Mouse (Mus musculus): ENCODE measurements around the gene 1700001P01Rik. TPM values are rescaled to one million over a fixed set of nuclear protein-coding genes. Genes with fewer than 3 reads are reported as not detected.
A peak's percentile ranks its signal among the peaks of the same experiment; 100 is the strongest.

1700001P01Rik gene
- polyA plus RNA-seq, 1 experiment from 2014 or later = not detected

- Histone ChIP-seq H3K4me2 (ENCODE audit: low read depth, low read length) (no peak overlapping the region), H3K27me3 (ENCODE audit: control insufficient read depth, insufficient read depth, low read depth, low read length) (no peaks in the 10 kb centered on the region), H3K9ac (ENCODE audit: low read depth, low read length) (no peak overlapping the region), H3K27ac (ENCODE audit: low read length) (no peak overlapping the region), H3K4me1 (ENCODE audit: control insufficient read depth, low read depth, low read length) (no peaks in the 10 kb centered on the region), H3K4me3 (ENCODE audit: low read depth, low read length) (no peak overlapping the region), H3K36me3 (ENCODE audit: control insufficient read depth, insufficient read depth) (no peaks in the 10 kb centered on the region), H3K9me3 (replicated peaks; ENCODE audit: control insufficient read depth, low read length) (no peaks in the 10 kb centered on the region)
- no peak for ATAC-seq (ENCODE audit: low read depth)
- 62% methylated on average over 5 of the region's 5 CpGs for WGBS (ENCODE audit: insufficient replicate concordance)
These were observed 14.0 kb upstream of the 1700001P01Rik start for GRCm38 (mm10) chr11:97789727-97790126.

GRCm38 (mm10) chr11:97787961-97788360, 12.2 kb upstream of the 1700001P01Rik start:
- no peaks in the 10 kb centered on the region for H3K27me3 ChIP-seq (ENCODE audit: control insufficient read depth, insufficient read depth, low read depth, low read length)
- WGBS (ENCODE audit: insufficient replicate concordance) = 79% methylated on average over 3 of the region's 3 CpGs

GRCm38 (mm10) chr11:97782564-97782895, 6.8 kb upstream of the 1700001P01Rik start:
- peak overlapping the region; percentile 86 for H3K4me3 ChIP-seq (ENCODE audit: low read depth, low read length)
- H3K9ac ChIP-seq (ENCODE audit: low read depth, low read length) = peak overlapping the region; percentile 90
- peak overlapping the region; percentile 71 for H3K27ac ChIP-seq (ENCODE audit: low read length)
- peaks cover 32% of the 10 kb centered on the region for H3K36me3 ChIP-seq (ENCODE audit: control insufficient read depth, insufficient read depth)
- WGBS (ENCODE audit: insufficient replicate concordance) = under 1% methylated on average over 10 of the region's 10 CpGs
- H3K9me3 ChIP-seq (replicated peaks; ENCODE audit: control insufficient read depth, low read length) = no peaks in the 10 kb centered on the region
- peak overlapping the region; percentile 83 for H3K4me2 ChIP-seq (ENCODE audit: low read depth, low read length)
- no peak; the same call in 1 of the 2 replicates for ATAC-seq (ENCODE audit: low read depth)
- no peaks in the 10 kb centered on the region for H3K27me3 ChIP-seq (ENCODE audit: control insufficient read depth, insufficient read depth, low read depth, low read length)
- H3K4me1 ChIP-seq (ENCODE audit: control insufficient read depth, low read depth, low read length) = peaks cover 21% of the 10 kb centered on the region

More at GRCm38 (mm10) chr11:97787961-97788360, 12.2 kb upstream of the 1700001P01Rik start:
- Histone ChIP-seq H3K27ac (ENCODE audit: low read length) (no peak overlapping the region), H3K9me3 (replicated peaks; ENCODE audit: control insufficient read depth, low read length) (no peaks in the 10 kb centered on the region), H3K4me2 (ENCODE audit: low read depth, low read length) (no peak overlapping the region), H3K9ac (ENCODE audit: low read depth, low read length) (no peak overlapping the region), H3K4me3 (ENCODE audit: low read depth, low read length) (no peak overlapping the region), H3K4me1 (ENCODE audit: control insufficient read depth, low read depth, low read length) (peaks cover 2% of the 10 kb centered on the region), H3K36me3 (ENCODE audit: control insufficient read depth, insufficient read depth) (no peaks in the 10 kb centered on the region)
- ATAC-seq (ENCODE audit: low read depth) = no peak

GRCm38 (mm10) chr11:97781832-97782563, 6.3 kb upstream of the 1700001P01Rik start, which contains the start of gene Rpl23:
Rpl23 (minus strand) TSS chr11:97782437.
- H3K4me2 ChIP-seq (ENCODE audit: low read depth, low read length) = peak within 1 kb of the TSS; percentile 83
- peak within 1 kb of the TSS; percentile 79 for H3K27ac ChIP-seq (ENCODE audit: low read length)
- H3K4me3 ChIP-seq (ENCODE audit: low read depth, low read length) = peak within 1 kb of the TSS; percentile 86
- peak within 1 kb of the TSS; percentile 90 for H3K9ac ChIP-seq (ENCODE audit: low read depth, low read length)
- H3K4me1 ChIP-seq (ENCODE audit: control insufficient read depth, low read depth, low read length) = peaks cover 21% of the 10 kb centered on the region
- 0% methylated on average over 67 of the region's 67 CpGs for WGBS (ENCODE audit: insufficient replicate concordance)
- peaks cover 37% of the 10 kb centered on the region for H3K36me3 ChIP-seq (ENCODE audit: control insufficient read depth, insufficient read depth)
- H3K27me3 ChIP-seq (ENCODE audit: control insufficient read depth, insufficient read depth, low read depth, low read length) = no peaks in the 10 kb centered on the region
- no peaks in the 10 kb centered on the region for H3K9me3 ChIP-seq (replicated peaks; ENCODE audit: control insufficient read depth, low read length)
- peak; percentile 95 for ATAC-seq (ENCODE audit: low read depth)

GRCm38 (mm10) chr11:97781478-97781831, 5.7 kb upstream of the 1700001P01Rik start:
- Histone ChIP-seq H3K27ac (ENCODE audit: low read length) (peak overlapping the region; percentile 79), H3K4me3 (ENCODE audit: low read depth, low read length) (peak overlapping the region; percentile 86), H3K36me3 (ENCODE audit: control insufficient read depth, insufficient read depth) (peaks cover 42% of the 10 kb centered on the region), H3K4me2 (ENCODE audit: low read depth, low read length) (peak overlapping the region; percentile 83), H3K9ac (ENCODE audit: low read depth, low read length) (peak overlapping the region; percentile 90), H3K9me3 (replicated peaks; ENCODE audit: control insufficient read depth, low read length) (no peaks in the 10 kb centered on the region), H3K4me1 (ENCODE audit: control insufficient read depth, low read depth, low read length) (peaks cover 21% of the 10 kb centered on the region), H3K27me3 (ENCODE audit: control insufficient read depth, insufficient read depth, low read depth, low read length) (no peaks in the 10 kb centered on the region)
- ATAC-seq (ENCODE audit: low read depth) = no peak; the same call in 1 of the 2 replicates
- WGBS (ENCODE audit: insufficient replicate concordance) = under 1% methylated on average over 11 of the region's 11 CpGs

- Histone ChIP-seq H3K27ac (ENCODE audit: low read length) (peak overlapping the region; percentile 48), H3K9ac (ENCODE audit: low read depth, low read length) (peak overlapping the region; percentile 90), H3K36me3 (ENCODE audit: control insufficient read depth, insufficient read depth) (peaks cover 46% of the 10 kb centered on the region), H3K4me2 (ENCODE audit: low read depth, low read length) (peak overlapping the region; percentile 83), H3K27me3 (ENCODE audit: control insufficient read depth, insufficient read depth, low read depth, low read length) (no peaks in the 10 kb centered on the region), H3K4me1 (ENCODE audit: control insufficient read depth, low read depth, low read length) (peaks cover 21% of the 10 kb centered on the region), H3K9me3 (replicated peaks; ENCODE audit: control insufficient read depth, low read length) (no peaks in the 10 kb centered on the region), H3K4me3 (ENCODE audit: low read depth, low read length) (peak overlapping the region; percentile 86)
- 44% methylated on average over 2 of the region's 2 CpGs for WGBS (ENCODE audit: insufficient replicate concordance)
- ATAC-seq (ENCODE audit: low read depth) = no peak
These were observed 4.4 kb upstream of the 1700001P01Rik start for GRCm38 (mm10) chr11:97779968-97780701.

- Histone ChIP-seq H3K4me3 (ENCODE audit: low read depth, low read length) (no peak overlapping the region), H3K4me1 (ENCODE audit: control insufficient read depth, low read depth, low read length) (peaks cover 21% of the 10 kb centered on the region), H3K27ac (ENCODE audit: low read length) (no peak overlapping the region)
These were observed 3.2 kb upstream of the 1700001P01Rik start for GRCm38 (mm10) chr11:97778918-97779317.

GRCm38 (mm10) chr11:97777129-97777529, 1.4 kb upstream of the 1700001P01Rik start:
- H3K36me3 ChIP-seq (ENCODE audit: control insufficient read depth, insufficient read depth) = peaks cover 46% of the 10 kb centered on the region

More at GRCm38 (mm10) chr11:97778918-97779317, 3.2 kb upstream of the 1700001P01Rik start:
- 80% methylated on average over 1 of the region's 1 CpGs for whole genome bisulfite sequencing (ENCODE audit: insufficient replicate concordance)
- no peak overlapping the region for H3K4me2 ChIP-seq (ENCODE audit: low read depth, low read length)
- H3K27me3 ChIP-seq (ENCODE audit: control insufficient read depth, insufficient read depth, low read depth, low read length) = no peaks in the 10 kb centered on the region
- no peak for ATAC-seq (ENCODE audit: low read depth)
- H3K9ac ChIP-seq (ENCODE audit: low read depth, low read length) = no peak overlapping the region
- H3K36me3 ChIP-seq (ENCODE audit: control insufficient read depth, insufficient read depth) = peaks cover 46% of the 10 kb centered on the region
- no peaks in the 10 kb centered on the region for H3K9me3 ChIP-seq (replicated peaks; ENCODE audit: control insufficient read depth, low read length)

More at GRCm38 (mm10) chr11:97777129-97777529, 1.4 kb upstream of the 1700001P01Rik start:
- peak; percentile 7; the same call in 1 of the 2 replicates for ATAC-seq (ENCODE audit: low read depth)
- 41% methylated on average over 2 of the region's 2 CpGs for WGBS (ENCODE audit: insufficient replicate concordance)
- no peaks in the 10 kb centered on the region for H3K27me3 ChIP-seq (ENCODE audit: control insufficient read depth, insufficient read depth, low read depth, low read length)
- no peak overlapping the region; the same call in 1 of the 2 replicates for H3K27ac ChIP-seq (ENCODE audit: low read length)
- H3K4me2 ChIP-seq (ENCODE audit: low read depth, low read length) = no peak overlapping the region
- H3K9me3 ChIP-seq (replicated peaks; ENCODE audit: control insufficient read depth, low read length) = no peaks in the 10 kb centered on the region
- no peak overlapping the region for H3K9ac ChIP-seq (ENCODE audit: low read depth, low read length)
- peaks cover 17% of the 10 kb centered on the region for H3K4me1 ChIP-seq (ENCODE audit: control insufficient read depth, low read depth, low read length)
- no peak overlapping the region for H3K4me3 ChIP-seq (ENCODE audit: low read depth, low read length)
